Mouse (Mus musculus) adrenal gland, adult 18-20 months (tissue): ENCODE results near the gene Gstp2. TPM values are rescaled to one million over a fixed set of nuclear protein-coding genes. Genes with fewer than 3 reads are reported as not detected.
"Not testable (repeated sequence)": the region's sequence is repeated elsewhere in the genome, so short reads cannot be mapped to it uniquely, and the experiment has no call there.

Experiments used
- DNase-seq, 2 experiments: peaks; one replicate each; pipeline ENCODE4 v3.0.0; 2021 to 2022; ENCODE audit warnings: low spot score in 2 of 2
- total RNA-seq, 2 experiments: library from RNA; stranded (reverse); gene quantifications; 1 replicate in 1 of 2; 2 replicates in 1 of 2; pipeline ENCODE4 v1.2.3; 2021

Gstp2 gene
- total RNA-seq, 2 experiments from 2014 or later: 50.2 to 66.1 TPM

GRCm38 (mm10) chr19:4070756-4071155 is 24.9 kb upstream of the Gstp2 start:
- DNase-seq: no peak

- no peak for DNase-seq
Measured at GRCm38 (mm10) chr19:4070311-4070710, 24.5 kb upstream of the Gstp2 start.

- DNase-seq: no peak
Measured at GRCm38 (mm10) chr19:4068717-4069410, 23.0 kb upstream of the Gstp2 start.

- DNase-seq: not testable (repeated sequence)
Measured at GRCm38 (mm10) chr19:4068242-4068641, 22.4 kb upstream of the Gstp2 start.

- DNase-seq: no peak
Measured at GRCm38 (mm10) chr19:4066877-4067276, 21.1 kb upstream of the Gstp2 start.

- no peak for DNase-seq
Measured at GRCm38 (mm10) chr19:4066280-4066679, 20.5 kb upstream of the Gstp2 start.

GRCm38 (mm10) chr19:4064501-4064900 is 18.7 kb upstream of the Gstp2 start:
- not testable (repeated sequence) for DNase-seq

GRCm38 (mm10) chr19:4063357-4063756 is 17.5 kb upstream of the Gstp2 start:
- DNase-seq: not testable (repeated sequence)

- DNase-seq: no peak
Measured at GRCm38 (mm10) chr19:4060899-4061465, 15.2 kb upstream of the Gstp2 start.

- DNase-seq: not testable (repeated sequence)
Measured at GRCm38 (mm10) chr19:4060044-4060898, 14.4 kb upstream of the Gstp2 start.

GRCm38 (mm10) chr19:4059069-4059740 is 13.4 kb upstream of the Gstp2 start, which contains the start of gene Gstp3:
TSS of gene Gstp3 (minus strand) at chr19:4059569.
- DNase-seq: no peak

- no peak for DNase-seq
Measured at GRCm38 (mm10) chr19:4058581-4058980, 12.8 kb upstream of the Gstp2 start.

GRCm38 (mm10) chr19:4057962-4058361 is 12.1 kb upstream of the Gstp2 start:
- DNase-seq: no peak

- DNase-seq: no peak
Measured at GRCm38 (mm10) chr19:4057389-4057788, 11.6 kb upstream of the Gstp2 start.

GRCm38 (mm10) chr19:4056727-4057126 is 10.9 kb upstream of the Gstp2 start:
- no peak for DNase-seq

GRCm38 (mm10) chr19:4055947-4056693 is 10.3 kb upstream of the Gstp2 start:
- DNase-seq: no peak

- no peak for DNase-seq
Measured at GRCm38 (mm10) chr19:4055216-4055946, 9.6 kb upstream of the Gstp2 start.

- no peak for DNase-seq
Measured at GRCm38 (mm10) chr19:4054613-4055012, 8.8 kb upstream of the Gstp2 start.

- DNase-seq: no peak
Measured at GRCm38 (mm10) chr19:4052516-4053030, 6.8 kb upstream of the Gstp2 start.
